Mouse (Mus musculus): ENCODE results near the gene Alg13. TPM values are rescaled to one million over a fixed set of nuclear protein-coding genes. Genes with fewer than 3 reads are reported as not detected.

Gene Alg13
- polyA plus RNA-seq (2017; shearing (Covaris generic)), result 10.1 TPM

DNA sequence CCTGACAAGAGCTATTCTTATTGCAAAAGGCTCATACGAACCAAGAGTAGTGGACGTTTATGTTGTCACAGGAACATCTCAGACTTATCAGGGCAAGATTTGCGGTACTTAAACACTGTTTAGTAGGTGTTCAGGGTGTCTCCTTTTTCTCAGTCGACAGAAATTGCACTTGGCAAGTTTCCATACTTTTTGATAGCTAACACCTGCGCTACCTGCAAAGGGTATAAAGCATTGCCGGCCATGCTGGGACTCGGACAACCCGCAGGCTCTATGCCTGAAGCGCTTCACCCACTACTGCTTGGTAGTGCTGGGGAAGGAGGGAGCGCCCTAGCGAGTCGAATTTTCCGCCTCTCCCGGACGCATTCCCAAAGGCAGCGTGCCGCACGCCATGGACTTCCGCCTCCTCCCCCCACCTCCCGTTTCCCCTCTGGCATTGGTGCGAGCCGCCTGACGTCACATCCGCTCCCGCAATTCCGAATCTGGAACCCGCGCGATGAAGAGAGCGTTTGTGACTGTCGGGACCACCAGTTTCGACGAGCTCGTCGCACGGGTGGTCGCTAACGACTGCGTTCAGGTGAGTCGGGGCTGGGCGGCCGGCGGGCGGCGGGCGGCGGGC, at the start of gene Alg13:
Alg13 (plus strand) TSS at position 257 of the 616 bp plus-strand sequence.

Other genes with a start within 250 kb of the Alg13 start
- not detected for gene A730046J19Rik, start 164.1 kb upstream of the Alg13 start, polyA plus RNA-seq (2017; shearing (Covaris generic))
- not detected for gene Trpc5os, start 138.8 kb downstream of the Alg13 start, polyA plus RNA-seq (2017; shearing (Covaris generic))

Data from effector memory CD4-positive, alpha-beta T cell, adult 5 months (primary cell).